Mouse (Mus musculus) brain, embryonic 14.5 days (tissue): ENCODE measurements around the gene Map3k4.

ENCODE experiments used
- CTCF ChIP-seq: fragments of 200-500 bp; IDR thresholded peaks from 2 replicates; pipeline ENCODE4 v1.5.1; 2012; ENCODE audit warnings: inconsistent platforms, mild to moderate bottlenecking, moderate library complexity, borderline replicate concordance; ENCODE audit not compliant: insufficient read depth, insufficient read length; ENCODE audit errors: extremely low read depth
- POLR2A ChIP-seq: fragments of 200-500 bp; IDR thresholded peaks from 2 replicates; pipeline ENCODE4 v1.6.1; 2012; ENCODE audit warnings: mild to moderate bottlenecking, inconsistent platforms, borderline replicate concordance; ENCODE audit not compliant: poor library complexity, insufficient read depth, insufficient read length, severe bottlenecking; ENCODE audit errors: extremely low read depth

DNA sequence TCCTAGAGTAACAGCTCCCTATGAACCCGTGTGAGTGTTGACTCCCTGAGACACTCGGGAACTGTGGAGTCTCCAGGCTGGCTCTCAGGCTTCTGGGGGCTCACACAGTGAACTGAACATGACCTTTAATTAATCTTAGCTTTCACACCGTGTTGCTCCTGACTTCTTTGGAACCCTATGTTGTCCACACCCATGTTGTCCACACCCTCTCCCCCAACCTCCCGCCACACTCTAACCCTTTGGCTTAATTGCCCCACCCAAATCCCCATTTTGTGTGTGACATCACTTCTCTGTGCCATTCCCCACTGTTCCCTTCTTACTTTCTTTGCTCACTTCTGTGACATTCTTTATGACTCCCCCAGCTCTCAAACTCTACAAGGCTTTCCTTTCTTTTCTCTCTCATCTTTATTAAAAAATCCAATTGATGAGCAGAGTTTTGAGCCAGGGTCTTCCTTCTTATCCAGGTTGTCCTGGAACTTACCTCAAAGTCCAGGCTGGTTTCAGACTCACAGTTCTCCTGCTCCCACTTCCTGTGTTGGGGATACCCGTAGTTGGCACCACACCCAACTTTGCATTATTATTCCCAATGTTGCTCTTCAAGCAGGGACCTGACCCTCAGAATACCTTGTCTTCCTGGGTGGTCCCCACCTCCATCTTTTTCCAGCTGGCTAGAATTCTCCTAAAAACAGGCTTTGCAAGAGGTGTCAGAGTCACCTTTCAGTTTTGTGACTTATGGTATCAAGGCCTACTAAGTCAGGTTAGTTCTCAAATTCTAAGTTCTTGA lies 135.7 kb downstream of the Map3k4 start:
- TF ChIP-seq POLR2A (no peak), CTCF (no peak)
